Mouse (Mus musculus) urinary bladder, postnatal 10 days (tissue): Measurements from ENCODE around the gene Acvr1.

ENCODE experiments used
- DNase-seq: peaks from one replicate; pipeline ENCODE4 v3.0.0; 2022; ENCODE audit warnings: low spot score

The Acvr1 gene

GRCm38 (mm10) chr2:58408926-58409634 lies 157.9 kb downstream of the Acvr1 start:
- no peak for DNase-seq

GRCm38 (mm10) chr2:58403481-58403880 lies 163.5 kb downstream of the Acvr1 start:
- no peak for DNase-seq

DNA sequence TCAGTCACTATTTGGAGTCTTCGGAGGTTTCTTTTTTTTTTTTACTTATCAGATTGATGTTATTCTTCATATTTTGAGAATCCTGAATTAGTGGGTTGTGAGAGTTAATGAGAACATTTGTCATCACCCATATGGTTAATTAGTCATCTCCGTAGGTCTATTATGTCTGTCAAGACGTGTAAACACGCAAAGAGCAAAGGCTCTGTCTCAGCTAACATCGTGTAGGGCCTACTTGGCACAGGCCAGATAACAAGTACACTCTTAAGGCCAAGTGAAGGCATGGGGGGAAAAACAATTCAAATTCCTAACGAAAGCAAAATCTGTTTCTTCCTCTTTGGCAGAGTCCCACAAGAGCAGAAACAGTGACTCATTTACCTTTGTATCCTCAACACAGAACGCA lies 178.4 kb downstream of the Acvr1 start:
- no peak for DNase-seq

GRCm38 (mm10) chr2:58380020-58380419 lies 186.9 kb downstream of the Acvr1 start:
- DNase-seq = no peak

DNA sequence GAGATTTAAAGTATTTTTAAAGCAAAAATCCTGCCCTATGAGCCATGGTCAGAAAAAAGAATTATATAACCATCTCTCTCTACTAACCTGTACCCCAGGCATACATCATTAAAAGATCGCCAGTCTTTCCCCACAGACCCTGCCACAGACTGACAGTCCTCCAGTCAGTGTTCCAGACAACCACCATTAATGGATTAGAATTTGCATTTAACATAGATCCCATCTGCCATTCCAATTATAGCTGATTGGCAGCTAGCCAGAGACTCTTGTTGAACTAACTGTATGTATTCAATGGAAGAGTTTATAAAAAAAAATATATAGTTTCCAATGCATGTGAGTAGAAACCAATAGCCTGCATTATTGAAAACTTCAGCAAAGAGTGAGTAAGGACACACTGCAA lies 187.5 kb downstream of the Acvr1 start:
- no peak for DNase-seq

DNA sequence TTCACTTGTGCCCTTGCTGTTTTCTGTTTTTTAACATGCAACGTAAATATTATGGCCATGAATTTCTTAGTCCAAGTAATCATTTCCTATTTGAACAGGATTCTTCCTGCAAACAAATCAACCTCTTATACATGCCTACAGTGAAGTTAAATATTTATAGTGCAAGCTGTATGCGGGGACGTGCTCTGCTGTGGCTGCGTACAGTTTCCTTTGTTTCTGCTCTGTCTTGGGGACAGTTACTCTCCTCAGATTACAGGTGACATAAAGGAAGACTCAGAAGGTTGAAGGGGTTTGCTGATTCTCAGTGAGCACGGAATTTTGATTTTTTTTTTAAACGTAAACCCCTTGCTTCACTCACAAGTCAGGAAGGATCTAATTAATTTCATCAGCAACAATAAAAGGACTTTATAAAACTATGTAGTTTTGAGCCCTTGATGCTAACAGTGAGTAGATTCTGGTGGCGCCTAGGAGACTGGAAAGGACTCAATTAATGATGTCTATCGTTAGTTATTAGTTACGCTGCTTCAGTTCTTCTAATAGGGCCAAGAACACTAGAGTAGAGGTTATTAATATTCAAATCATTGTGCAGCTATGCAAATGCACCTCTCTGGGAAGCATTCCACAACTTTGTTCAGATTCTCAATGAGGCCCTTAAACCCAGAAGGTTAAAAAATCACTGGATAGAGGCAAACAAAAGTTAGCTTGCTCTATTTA lies 189.4 kb downstream of the Acvr1 start:
- DNase-seq = no peak

- DNase-seq = no peak
These were observed 200.8 kb downstream of the Acvr1 start for GRCm38 (mm10) chr2:58366196-58366595.

DNA sequence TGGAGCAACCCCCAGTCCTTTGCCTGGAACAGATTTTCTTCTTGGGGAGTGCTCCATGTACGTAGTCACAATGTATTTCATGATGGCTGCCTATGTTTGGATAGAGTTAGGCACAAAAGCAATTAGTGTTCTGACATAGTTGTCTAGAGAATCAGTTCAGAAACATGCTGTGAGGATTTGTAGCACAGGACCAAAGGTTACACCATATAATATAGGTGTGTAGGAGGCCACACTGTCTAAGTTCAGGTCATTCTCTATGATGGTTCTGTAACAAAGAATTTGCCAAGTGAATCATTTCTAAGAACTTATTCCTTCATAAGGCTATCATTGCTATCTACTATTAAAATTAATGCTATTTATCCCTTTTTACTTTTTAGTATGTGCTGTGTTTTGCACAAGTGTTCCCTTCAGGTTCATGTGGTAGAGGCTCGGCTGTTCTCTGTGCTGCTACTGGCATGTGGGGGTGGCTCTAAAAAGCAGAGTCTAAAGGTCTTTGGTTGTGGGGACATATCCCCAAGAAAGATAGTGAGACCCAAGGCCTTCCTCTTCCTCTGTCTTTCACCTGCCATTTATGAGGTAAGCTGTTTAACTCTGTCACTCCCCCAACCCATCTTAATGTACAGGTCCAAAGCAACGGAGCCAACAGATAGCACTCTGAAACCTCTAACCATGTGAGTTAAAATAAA lies 205.5 kb downstream of the Acvr1 start:
- no peak for DNase-seq

- DNase-seq = no peak
These were observed 208.9 kb downstream of the Acvr1 start for GRCm38 (mm10) chr2:58358132-58358460.

DNA sequence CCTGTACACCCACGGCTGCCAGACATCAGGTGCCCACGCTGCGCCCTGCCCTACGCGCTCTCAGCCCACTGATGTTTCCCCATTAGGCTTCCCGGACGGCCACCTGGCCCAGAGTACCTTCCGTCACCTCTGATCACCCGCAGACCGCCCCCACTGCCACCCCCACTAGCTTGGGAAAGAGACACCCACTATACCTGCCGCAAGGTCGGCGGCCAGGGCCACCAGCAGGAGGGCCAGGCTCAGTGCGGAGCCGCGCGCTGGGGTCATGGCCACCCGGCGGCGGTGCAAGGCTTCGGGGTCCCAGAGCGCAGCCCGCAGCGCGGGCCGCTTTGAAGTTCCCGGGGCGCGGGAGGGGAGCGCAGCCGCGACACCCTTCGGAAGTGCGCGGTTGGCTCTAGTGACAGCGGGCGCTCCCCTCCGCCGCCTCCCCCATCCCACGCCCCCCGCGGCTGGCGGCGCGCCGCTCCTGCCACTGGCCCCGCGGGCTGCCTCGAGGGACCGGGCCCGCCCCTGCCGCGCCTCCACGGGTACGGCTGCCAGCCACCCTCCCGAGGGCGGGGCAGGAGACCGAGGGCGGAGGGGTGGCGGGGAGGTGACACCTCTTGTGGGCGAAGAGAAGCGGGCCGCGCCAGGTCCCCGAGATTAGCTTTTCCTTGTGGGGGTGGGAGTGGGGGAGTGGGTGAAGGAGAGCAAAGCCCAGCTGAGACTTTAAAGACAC lies 209.4 kb downstream of the Acvr1 start, which contains the start of gene Acvr1c:
Acvr1c (minus strand) TSS at position 482 of the 718 bp plus-strand sequence.
- no peak for DNase-seq

- DNase-seq = no peak
These were observed 209.9 kb downstream of the Acvr1 start for GRCm38 (mm10) chr2:58357068-58357413.

- no peak for DNase-seq
These were observed 212.6 kb downstream of the Acvr1 start for GRCm38 (mm10) chr2:58354389-58354788.

GRCm38 (mm10) chr2:58352846-58353245 lies 214.1 kb downstream of the Acvr1 start:
- DNase-seq = no peak

DNA sequence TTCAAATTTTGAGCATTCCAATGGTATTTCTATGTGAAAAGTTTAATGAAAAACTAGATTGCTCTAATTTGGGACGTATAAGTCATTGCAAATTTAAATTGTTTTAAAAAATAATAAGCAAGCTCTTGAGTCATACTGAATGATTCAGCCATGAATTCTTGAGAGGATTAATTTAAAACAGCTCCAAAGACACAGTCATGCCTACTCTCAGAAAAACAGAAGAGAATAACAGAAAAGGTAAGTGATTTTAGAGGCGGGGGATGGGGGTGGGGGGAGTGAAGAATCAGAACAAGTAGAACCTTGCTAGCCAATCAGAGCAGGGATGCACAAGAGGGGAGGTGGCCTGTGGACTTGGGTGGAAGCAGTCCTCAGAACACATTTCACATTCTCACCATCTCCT lies 216.3 kb downstream of the Acvr1 start:
- no peak for DNase-seq
